Mouse (Mus musculus): ENCODE data around the gene Lrmda. TPM values are rescaled to one million over a fixed set of nuclear protein-coding genes. Genes with fewer than 3 reads are reported as not detected.

Lrmda gene
- total and polyA plus RNA-seq, 2 experiments from 2014 or later = 0.38 to 0.82 TPM

GRCm38 (mm10) chr14:22118096-22118495 is 98.6 kb downstream of the Lrmda start:
- DNase-seq (ENCODE audit: low spot score) (no peak), ATAC-seq (ENCODE audit: insufficient read depth, low read depth) (no peak)
- TF ChIP-seq EP300 (IDR thresholded peaks at IDR 0.05; ENCODE audit: low read depth) (no peak), CTCF (IDR thresholded peaks at IDR 0.05; ENCODE audit: low read depth) (no peak)
- Histone ChIP-seq H3K9ac (replicated peaks; ENCODE audit: low read depth, low read length) (no peak overlapping the region), H3K9me3 (replicated peaks; ENCODE audit: control insufficient read depth, low read length) (no peaks in the 10 kb centered on the region), H3K36me3 (replicated peaks; ENCODE audit: control insufficient read depth, insufficient read depth, low read length) (no peaks in the 10 kb centered on the region), H3K4me1 (ENCODE audit: control insufficient read depth, insufficient read depth) (no peaks in the 10 kb centered on the region), H3K27ac (ENCODE audit: low read depth) (no peak overlapping the region), H3K4me2 (ENCODE audit: low read depth, low read length) (no peak overlapping the region), H3K4me3 (ENCODE audit: low read depth, low read length) (no peak overlapping the region), H3K27me3 (ENCODE audit: control insufficient read depth, insufficient read depth, low read length) (no peaks in the 10 kb centered on the region)
- WGBS = 69% methylated on average over 6 of the region's 6 CpGs

- DNase-seq (ENCODE audit: low spot score) = no peak
- no peak for TF ChIP-seq EP300 (IDR thresholded peaks at IDR 0.05; ENCODE audit: low read depth)
- no peak for TF ChIP-seq CTCF (IDR thresholded peaks at IDR 0.05; ENCODE audit: low read depth)
- no peaks in the 10 kb centered on the region for H3K36me3 ChIP-seq (replicated peaks; ENCODE audit: control insufficient read depth, insufficient read depth, low read length)
- ATAC-seq (ENCODE audit: insufficient read depth, low read depth) = no peak
- no peaks in the 10 kb centered on the region for H3K4me1 ChIP-seq (ENCODE audit: control insufficient read depth, insufficient read depth)
- H3K9ac ChIP-seq (replicated peaks; ENCODE audit: low read depth, low read length) = no peak overlapping the region
- no peak overlapping the region for H3K4me2 ChIP-seq (ENCODE audit: low read depth, low read length)
- H3K27ac ChIP-seq (ENCODE audit: low read depth) = no peak overlapping the region
- 90% methylated on average over 4 of the region's 4 CpGs for WGBS
- H3K9me3 ChIP-seq (replicated peaks; ENCODE audit: control insufficient read depth, low read length) = no peaks in the 10 kb centered on the region
- H3K4me3 ChIP-seq (ENCODE audit: low read depth, low read length) = no peak overlapping the region
- H3K27me3 ChIP-seq (ENCODE audit: control insufficient read depth, insufficient read depth, low read length) = no peaks in the 10 kb centered on the region
These were observed 99.0 kb downstream of the Lrmda start for GRCm38 (mm10) chr14:22118512-22118911.

GRCm38 (mm10) chr14:22126276-22126675 is 106.8 kb downstream of the Lrmda start:
- 58% methylated on average over 4 of the region's 4 CpGs for WGBS
- Histone ChIP-seq H3K9ac (replicated peaks; ENCODE audit: low read depth, low read length) (no peak overlapping the region), H3K36me3 (replicated peaks; ENCODE audit: control insufficient read depth, insufficient read depth, low read length) (no peaks in the 10 kb centered on the region)

GRCm38 (mm10) chr14:22126859-22127258 is 107.3 kb downstream of the Lrmda start:
- ATAC-seq (ENCODE audit: insufficient read depth, low read depth) = no peak
- Histone ChIP-seq H3K4me1 (ENCODE audit: control insufficient read depth, insufficient read depth) (no peaks in the 10 kb centered on the region), H3K27ac (ENCODE audit: low read depth) (no peak overlapping the region), H3K4me2 (ENCODE audit: low read depth, low read length) (no peak overlapping the region), H3K27me3 (ENCODE audit: control insufficient read depth, insufficient read depth, low read length) (no peaks in the 10 kb centered on the region), H3K36me3 (replicated peaks; ENCODE audit: control insufficient read depth, insufficient read depth, low read length) (no peaks in the 10 kb centered on the region), H3K9me3 (replicated peaks; ENCODE audit: control insufficient read depth, low read length) (no peaks in the 10 kb centered on the region), H3K9ac (replicated peaks; ENCODE audit: low read depth, low read length) (no peak overlapping the region), H3K4me3 (ENCODE audit: low read depth, low read length) (no peak overlapping the region)
- 85% methylated on average over 6 of the region's 6 CpGs for WGBS
- no peak for DNase-seq (ENCODE audit: low spot score)
- TF ChIP-seq EP300 (IDR thresholded peaks at IDR 0.05; ENCODE audit: low read depth) = no peak
- TF ChIP-seq CTCF (IDR thresholded peaks at IDR 0.05; ENCODE audit: low read depth) = no peak

More at GRCm38 (mm10) chr14:22126276-22126675, 106.8 kb downstream of the Lrmda start:
- no peak for ATAC-seq (ENCODE audit: insufficient read depth, low read depth)
- TF ChIP-seq EP300 (IDR thresholded peaks at IDR 0.05; ENCODE audit: low read depth) (no peak), CTCF (IDR thresholded peaks at IDR 0.05; ENCODE audit: low read depth) (no peak)
- Histone ChIP-seq H3K4me1 (ENCODE audit: control insufficient read depth, insufficient read depth) (no peaks in the 10 kb centered on the region), H3K4me2 (ENCODE audit: low read depth, low read length) (no peak overlapping the region), H3K9me3 (replicated peaks; ENCODE audit: control insufficient read depth, low read length) (no peaks in the 10 kb centered on the region), H3K4me3 (ENCODE audit: low read depth, low read length) (no peak overlapping the region), H3K27ac (ENCODE audit: low read depth) (no peak overlapping the region), H3K27me3 (ENCODE audit: control insufficient read depth, insufficient read depth, low read length) (no peaks in the 10 kb centered on the region)
- no peak for DNase-seq (ENCODE audit: low spot score)

GRCm38 (mm10) chr14:22130950-22131585 is 111.6 kb downstream of the Lrmda start:
- 0 out of 2 replicates have a peak, but pooled peaks cover 4% of the 10 kb centered on the region for H3K9me3 ChIP-seq (replicated peaks; ENCODE audit: control insufficient read depth, low read length)
- DNase-seq (ENCODE audit: low spot score) = no peak
- no peak overlapping the region for H3K4me3 ChIP-seq (ENCODE audit: low read depth, low read length)
- H3K36me3 ChIP-seq (replicated peaks; ENCODE audit: control insufficient read depth, insufficient read depth, low read length) = no peaks in the 10 kb centered on the region
- no peak overlapping the region for H3K9ac ChIP-seq (replicated peaks; ENCODE audit: low read depth, low read length)
- no peaks in the 10 kb centered on the region for H3K27me3 ChIP-seq (ENCODE audit: control insufficient read depth, insufficient read depth, low read length)
- TF ChIP-seq CTCF (IDR thresholded peaks at IDR 0.05; ENCODE audit: low read depth) (no peak), EP300 (IDR thresholded peaks at IDR 0.05; ENCODE audit: low read depth) (no peak)
- no peak overlapping the region for H3K4me2 ChIP-seq (ENCODE audit: low read depth, low read length)
- H3K27ac ChIP-seq (ENCODE audit: low read depth) = no peak overlapping the region
- 66% methylated on average over 7 of the region's 7 CpGs for WGBS
- H3K4me1 ChIP-seq (ENCODE audit: control insufficient read depth, insufficient read depth) = no peaks in the 10 kb centered on the region
- ATAC-seq (ENCODE audit: insufficient read depth, low read depth) = no peak

- no peaks in the 10 kb centered on the region for H3K27me3 ChIP-seq (ENCODE audit: control insufficient read depth, insufficient read depth, low read length)
- H3K36me3 ChIP-seq (replicated peaks; ENCODE audit: control insufficient read depth, insufficient read depth, low read length) = no peaks in the 10 kb centered on the region
- ATAC-seq (ENCODE audit: insufficient read depth, low read depth) (no peak), DNase-seq (ENCODE audit: low spot score) (no peak)
- TF ChIP-seq CTCF (IDR thresholded peaks at IDR 0.05; ENCODE audit: low read depth) (no peak), EP300 (IDR thresholded peaks at IDR 0.05; ENCODE audit: low read depth) (no peak)
- no peak overlapping the region for H3K4me3 ChIP-seq (ENCODE audit: low read depth, low read length)
- no peak overlapping the region for H3K4me2 ChIP-seq (ENCODE audit: low read depth, low read length)
- no peaks in the 10 kb centered on the region for H3K4me1 ChIP-seq (ENCODE audit: control insufficient read depth, insufficient read depth)
- H3K9me3 ChIP-seq (replicated peaks; ENCODE audit: control insufficient read depth, low read length) = 0 out of 2 replicates have a peak, but pooled peaks cover 4% of the 10 kb centered on the region
- H3K27ac ChIP-seq (ENCODE audit: low read depth) = no peak overlapping the region
- 47% methylated on average over 1 of the region's 1 CpGs for WGBS
- H3K9ac ChIP-seq (replicated peaks; ENCODE audit: low read depth, low read length) = no peak overlapping the region
These were observed 119.8 kb downstream of the Lrmda start for GRCm38 (mm10) chr14:22139281-22139680.

Measured in heart, postnatal 0 days (tissue).